Mouse (Mus musculus) olfactory bulb, adult 2 months (tissue): Measurements from ENCODE around the gene Ech1.

Experiments used
- CTCF ChIP-seq: fragments of 200-500 bp; IDR thresholded peaks from 2 replicates; pipeline ENCODE4 v1.5.1; 2012; ENCODE audit warnings: low read depth, mild to moderate bottlenecking, low read length, moderate library complexity; ENCODE audit not compliant: insufficient read depth
- POLR2A ChIP-seq: fragments of 200-500 bp; IDR thresholded peaks from 2 replicates; pipeline ENCODE4 v1.6.1; 2012; ENCODE audit warnings: mild to moderate bottlenecking, low read depth, low read length, moderate library complexity; ENCODE audit not compliant: insufficient read depth

DNA sequence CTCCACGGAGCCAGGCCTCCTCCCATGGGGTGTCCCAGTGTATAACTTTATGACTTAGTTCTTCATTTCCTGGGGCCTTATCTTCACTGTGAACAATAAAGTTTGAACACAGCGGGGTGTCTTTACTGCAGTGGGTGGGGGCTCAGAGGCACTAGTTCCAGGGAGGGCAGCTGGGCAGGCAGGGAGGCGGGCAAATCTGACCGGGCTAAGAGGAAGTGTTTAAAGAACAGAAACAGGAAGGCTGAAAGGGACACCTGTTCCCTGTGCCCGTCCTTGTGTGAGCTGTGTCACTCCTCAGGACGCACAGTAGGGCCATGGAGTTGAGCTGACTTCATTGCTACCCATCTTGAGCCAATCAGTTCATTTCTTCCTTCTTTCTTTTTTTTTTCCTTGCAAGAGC, 7.1 kb downstream of the Ech1 start:
- TF ChIP-seq POLR2A, result no peak
- TF ChIP-seq CTCF, result no peak
